In the genomic region with DNA sequence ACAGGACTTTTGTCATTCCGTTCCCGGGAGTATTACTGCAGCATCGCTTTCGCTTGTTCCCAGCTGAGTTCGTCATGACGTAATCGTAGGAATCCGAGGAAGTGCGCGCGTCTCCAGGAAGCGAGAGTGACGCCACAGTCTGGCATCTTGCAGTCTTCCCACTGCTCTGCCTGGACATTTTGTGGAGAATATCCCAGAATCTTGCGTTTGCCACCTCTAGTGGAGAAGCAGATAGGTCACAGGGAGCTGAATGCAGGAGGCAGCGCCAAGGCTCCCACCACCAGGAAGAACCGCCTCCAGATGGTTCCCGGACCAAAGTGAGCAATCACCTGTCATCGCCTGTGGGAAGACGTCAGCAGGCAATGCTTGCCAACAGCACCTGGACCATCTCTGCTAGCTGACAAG, we compare ENCODE assay signal across 9 mouse cellular contexts. TPM values are rescaled to one million over a fixed set of nuclear protein-coding genes. Genes with fewer than 3 reads are reported as not detected.
A peak's percentile ranks its signal among the peaks of the same experiment; 100 is the strongest.
DNase-seq lines count a peak whose midpoint lies in the region; ATAC-seq lines count a peak whose summit lies in the region.
"Had no signal": no experiment of that assay in that cellular context is flagged by ENCODE, and none has a peak within 500 bp of the region (broad histone marks: within the 10 kb centered on the region; RNA-seq: fewer than 3 reads in every experiment).

No protein-coding gene starts in this region.

- no peaks in the 10 kb centered on the region for H3K27me3 ChIP-seq in midbrain, embryonic 15.5 days (replicated peaks)

- no peaks in the 10 kb centered on the region for H3K9me3 ChIP-seq in midbrain, embryonic 15.5 days

- H3K4me2 ChIP-seq in midbrain, embryonic 15.5 days = peak overlapping the region; percentile 24

- no peak overlapping the region for H3K9ac ChIP-seq in midbrain, embryonic 15.5 days

- no peak overlapping the region for H3K27ac ChIP-seq in midbrain, embryonic 15.5 days
- H3K27ac ChIP-seq: macrophage had no signal

- no peak for ATAC-seq in midbrain, embryonic 15.5 days (replicated peaks)

- intact Hi-C loops in heart, postnatal 36 days (cut with DNase I) = no loop called here
- intact Hi-C loops in left cerebral cortex, postnatal 25 days (cut with DNase I) = no loop called here

- no peaks in the 10 kb centered on the region for H3K36me3 ChIP-seq in midbrain, embryonic 15.5 days (replicated peaks)

- peak overlapping the region; percentile 5; the same call in 1 of the 2 replicates for H3K4me3 ChIP-seq in midbrain, embryonic 15.5 days

- H3K4me1 ChIP-seq in midbrain, embryonic 15.5 days = no peaks in the 10 kb centered on the region

- peak; percentile 15 for DNase-seq in ovary, postnatal 36 days (ENCODE audit: low spot score)
- DNase-seq in ovary, postnatal 10 days (ENCODE audit: low spot score) = no peak
- peak; percentile 76 for DNase-seq in fibroblast of lung, adult 2 months (ENCODE audit: low read depth)
- peak; percentile 61 to 67 for DNase-seq in heart, postnatal 36 days
- peak; percentile 55 to 83 for DNase-seq in left cerebral cortex, postnatal 25 days (ENCODE audit: low spot score in 2 of 2)
- DNase-seq in spleen, postnatal 14 days (ENCODE audit: low spot score in 2 of 2) = no peak
- no peak for DNase-seq in urinary bladder, adult 18-20 months (ENCODE audit: low spot score in 2 of 2)

- WGBS in midbrain, embryonic 15.5 days = 64% methylated on average over 19 of the region's 19 CpGs

RNA-seq across cellular contexts. Expression of a gene that starts 23.8 kb away (rescaled TPM):
- total RNA-seq in heart, postnatal 36 days (2021) = 10 to 100 TPM; 57.9 to 64.8 TPM
- 100 to 1,000 TPM; 116 to 122 TPM for total RNA-seq in left cerebral cortex, postnatal 25 days (2021)
- 173 and 176 TPM in 2 replicates for polyA plus RNA-seq in midbrain, embryonic 15.5 days (2015; fragmentation: Nextera tagmentation; extraction: Ambion mirVana)

RNA-seq across cellular contexts. Expression of a gene that starts 24.3 kb away (rescaled TPM):
- under 1 TPM; 0.38 to 0.61 TPM for total RNA-seq in heart, postnatal 36 days (2021)
- total RNA-seq in left cerebral cortex, postnatal 25 days (2021) = 1 to 10 TPM; 1.6 to 1.7 TPM
- polyA plus RNA-seq in midbrain, embryonic 15.5 days (2015; fragmentation: Nextera tagmentation; extraction: Ambion mirVana) = not detected in 2 replicates

RNA-seq across cellular contexts. Expression of a gene that starts 48.5 kb away (rescaled TPM):
- not detected for total RNA-seq in heart, postnatal 36 days (2021)
- total RNA-seq in left cerebral cortex, postnatal 25 days (2021) = not detected
- polyA plus RNA-seq in midbrain, embryonic 15.5 days (2015; fragmentation: Nextera tagmentation; extraction: Ambion mirVana) = not detected in 2 replicates
- polyA plus RNA-seq: macrophage had no signal

Comparison
In these comparisons a context has a peak if more than half of its experiments do, and no peak if none do; other contexts are left out.
1. DNase-seq: peak in ovary, postnatal 36 days (single experiment), fibroblast of lung, adult 2 months (single experiment), heart, postnatal 36 days (2 of 2) and left cerebral cortex, postnatal 25 days (2 of 2); none in ovary, postnatal 10 days (single experiment), spleen, postnatal 14 days (0 of 2) and urinary bladder, adult 18-20 months (0 of 2).